ENCODE assay signal across 16 mouse cellular contexts in genomic region chr1:52470326-52470725, GRCm38 (mm10). TPM values are rescaled to one million over a fixed set of nuclear protein-coding genes. Genes with fewer than 3 reads are reported as not detected.
DNase-seq lines count a peak whose midpoint lies in the region; ATAC-seq and TF ChIP-seq lines count a peak whose summit lies in the region.
"Had no signal": no experiment of that assay in that cellular context is flagged by ENCODE, and none has a peak within 500 bp of the region (broad histone marks: within the 10 kb centered on the region; RNA-seq: fewer than 3 reads in every experiment).

No protein-coding gene starts in this region.

- TF ChIP-seq POLR2A in myocyte (IDR thresholded peaks at IDR 0.05; ENCODE audit: insufficient read length, low read depth), result no peak

- no peaks in the 10 kb centered on the region for H3K79me2 ChIP-seq in C2C12 (ENCODE audit: control insufficient read depth, insufficient read depth)
- H3K79me2 ChIP-seq in myocyte (ENCODE audit: control insufficient read depth, insufficient read depth), result no peaks in the 10 kb centered on the region

- H3K79me3 ChIP-seq in C2C12 (ENCODE audit: low read depth), result no peaks in the 10 kb centered on the region

- no peak overlapping the region for H3K4me2 ChIP-seq in limb, embryonic 13.5 days (replicated peaks)
- H3K4me2 ChIP-seq in hindbrain, embryonic 12.5 days (replicated peaks), result no peak overlapping the region
- peak overlapping the region; percentile 46 for H3K4me2 ChIP-seq in myocyte (ENCODE audit: low read depth)

- peaks cover 13% of the 10 kb centered on the region for H3K4me1 ChIP-seq in limb, embryonic 13.5 days
- peaks cover 14% of the 10 kb centered on the region for H3K4me1 ChIP-seq in limb, embryonic 10.5 days
- peaks cover 21% of the 10 kb centered on the region for H3K4me1 ChIP-seq in hindbrain, embryonic 12.5 days
- H3K4me1 ChIP-seq: heart, embryonic 10.5 days had no signal

- no peak overlapping the region for H3K9ac ChIP-seq in limb, embryonic 13.5 days
- H3K9ac ChIP-seq in hindbrain, embryonic 12.5 days, result no peak overlapping the region

- ATAC-seq in limb, embryonic 13.5 days (ENCODE audit: low FRiP score, low read depth), result peak; percentile 44
- peak; percentile 35 for ATAC-seq in hindbrain, embryonic 12.5 days (ENCODE audit: low FRiP score)
- ATAC-seq: CD4-positive, CD25-positive, alpha-beta regulatory T cell, adult 4 months had no signal

- WGBS in limb, embryonic 13.5 days, result 41% methylated on average over 4 of the region's 4 CpGs
- WGBS in limb, embryonic 10.5 days, result 65% methylated on average over 4 of the region's 4 CpGs
- 63% methylated on average over 4 of the region's 4 CpGs for WGBS in hindbrain, embryonic 12.5 days

- H3K36me3 ChIP-seq in limb, embryonic 13.5 days, result peaks cover 17% of the 10 kb centered on the region
- H3K36me3 ChIP-seq in limb, embryonic 10.5 days, result 0 out of 2 replicates have a peak, but pooled peaks cover 3% of the 10 kb centered on the region
- H3K36me3 ChIP-seq in C2C12 (ENCODE audit: control insufficient read depth, insufficient read depth), result peaks cover 29% of the 10 kb centered on the region
- H3K36me3 ChIP-seq in hindbrain, embryonic 12.5 days, result no peaks in the 10 kb centered on the region
- peaks cover 22% of the 10 kb centered on the region for H3K36me3 ChIP-seq in myocyte (ENCODE audit: control insufficient read depth, insufficient read depth)

- H3K27me3 ChIP-seq in limb, embryonic 13.5 days, result no peaks in the 10 kb centered on the region
- no peaks in the 10 kb centered on the region for H3K27me3 ChIP-seq in limb, embryonic 10.5 days (ENCODE audit: low read depth, poor library complexity, severe bottlenecking)
- H3K27me3 ChIP-seq in C2C12 (ENCODE audit: control insufficient read depth, insufficient read depth, insufficient read length) (no peaks in the 10 kb centered on the region), myocyte (ENCODE audit: control insufficient read depth, insufficient read depth, insufficient read length) (no peaks in the 10 kb centered on the region)
- H3K27me3 ChIP-seq in hindbrain, embryonic 12.5 days, result no peaks in the 10 kb centered on the region

- H3K27ac ChIP-seq in limb, embryonic 13.5 days, result no peak overlapping the region
- no peak overlapping the region for H3K27ac ChIP-seq in limb, embryonic 10.5 days
- H3K27ac ChIP-seq in hindbrain, embryonic 12.5 days, result peak overlapping the region; percentile 79
- H3K27ac ChIP-seq: heart, embryonic 10.5 days had no signal

- H3ac ChIP-seq in C2C12 (ENCODE audit: control insufficient read depth, insufficient read length, low read depth) (no peak overlapping the region), myocyte (ENCODE audit: control insufficient read depth, insufficient read length) (no peak overlapping the region)

- DNase-seq in limb, embryonic 10.5 days (ENCODE audit: low spot score), result no peak
- DNase-seq in right cerebral cortex, adult 2 months (ENCODE audit: low spot score in 2 of 2), result no peak
- DNase-seq in cerebellum, adult 9-10 months, result no peak
- DNase-seq: cerebellum, postnatal 14 days; gastrocnemius, postnatal 14 days; heart, postnatal 10 days; lung, adult 2 months; lung, postnatal 36 days; right cerebral cortex, postnatal 4 days; thymus, postnatal 25 days had no signal

- H3K4me3 ChIP-seq in limb, embryonic 13.5 days, result no peak overlapping the region
- no peak overlapping the region for H3K4me3 ChIP-seq in limb, embryonic 10.5 days
- no peak overlapping the region for H3K4me3 ChIP-seq in C2C12 (ENCODE audit: insufficient read depth, poor library complexity, severe bottlenecking)
- H3K4me3 ChIP-seq in hindbrain, embryonic 12.5 days, result no peak overlapping the region
- H3K4me3 ChIP-seq in myocyte, result no peak overlapping the region
- H3K4me3 ChIP-seq: heart, embryonic 10.5 days had no signal

- TF ChIP-seq CTCF in C2C12 (IDR thresholded peaks at IDR 0.05; ENCODE audit: control insufficient read depth, insufficient read depth, insufficient read length), result no peak

- H3K9me3 ChIP-seq in limb, embryonic 13.5 days, result no peaks in the 10 kb centered on the region
- no peaks in the 10 kb centered on the region for H3K9me3 ChIP-seq in limb, embryonic 10.5 days (replicated peaks)
- H3K9me3 ChIP-seq in hindbrain, embryonic 12.5 days (replicated peaks), result no peaks in the 10 kb centered on the region
- H3K9me3 ChIP-seq: heart, embryonic 10.5 days had no signal

TF ChIP-seq in C2C12, 6 proteins besides CTCF, POLR2A, EP300 and RAD21:
- no peak for TF ChIP-seq FOSL1 (IDR thresholded peaks at IDR 0.05; ENCODE audit: insufficient read depth, low read length, poor library complexity, severe bottlenecking)
- TF ChIP-seq CEBPB (IDR thresholded peaks at IDR 0.05; ENCODE audit: low read depth), result peak; percentile 42

TF ChIP-seq in myocyte, 11 proteins besides CTCF, POLR2A, EP300 and RAD21:
- TF ChIP-seq MYOD1 (IDR thresholded peaks at IDR 0.05; ENCODE audit: control insufficient read depth in 1 of 3, insufficient read length in 2 of 3, low read depth in 2 of 3) (peak in 2 of 3 experiments; percentile 43 to 50), MYOG (IDR thresholded peaks at IDR 0.05; ENCODE audit: control insufficient read depth in 1 of 3, insufficient read depth in 1 of 3, insufficient read length in 2 of 3, low read depth in 2 of 3) (no peak), CEBPB (IDR thresholded peaks at IDR 0.05; ENCODE audit: insufficient read depth, poor library complexity, severe bottlenecking) (peak; percentile 97)

RNA-seq across cellular contexts. Expression of gene Nab1, which starts 30.2 kb away (rescaled TPM):
- polyA plus RNA-seq in limb, embryonic 13.5 days (2015; fragmentation: Nextera tagmentation; extraction: Ambion mirVana), result 10.7 and 12.2 TPM in 2 replicates
- 6.1 and 6.7 TPM in 2 replicates for polyA plus RNA-seq in limb, embryonic 10.5 days (2016; fragmentation: Nextera tagmentation; extraction: Ambion mirVana)
- polyA plus RNA-seq in C2C12 (2012; fragmentation: generic; extraction: Trizol) (8.8 TPM), myocyte (2012; fragmentation: generic; extraction: Trizol) (9.8 TPM)
- polyA plus RNA-seq in hindbrain, embryonic 12.5 days (2016; fragmentation: Nextera tagmentation; extraction: Ambion mirVana), result 12.2 and 12.5 TPM in 2 replicates
